Mouse (Mus musculus): ENCODE measurements around the gene Atf4.

The Atf4 gene

DNA sequence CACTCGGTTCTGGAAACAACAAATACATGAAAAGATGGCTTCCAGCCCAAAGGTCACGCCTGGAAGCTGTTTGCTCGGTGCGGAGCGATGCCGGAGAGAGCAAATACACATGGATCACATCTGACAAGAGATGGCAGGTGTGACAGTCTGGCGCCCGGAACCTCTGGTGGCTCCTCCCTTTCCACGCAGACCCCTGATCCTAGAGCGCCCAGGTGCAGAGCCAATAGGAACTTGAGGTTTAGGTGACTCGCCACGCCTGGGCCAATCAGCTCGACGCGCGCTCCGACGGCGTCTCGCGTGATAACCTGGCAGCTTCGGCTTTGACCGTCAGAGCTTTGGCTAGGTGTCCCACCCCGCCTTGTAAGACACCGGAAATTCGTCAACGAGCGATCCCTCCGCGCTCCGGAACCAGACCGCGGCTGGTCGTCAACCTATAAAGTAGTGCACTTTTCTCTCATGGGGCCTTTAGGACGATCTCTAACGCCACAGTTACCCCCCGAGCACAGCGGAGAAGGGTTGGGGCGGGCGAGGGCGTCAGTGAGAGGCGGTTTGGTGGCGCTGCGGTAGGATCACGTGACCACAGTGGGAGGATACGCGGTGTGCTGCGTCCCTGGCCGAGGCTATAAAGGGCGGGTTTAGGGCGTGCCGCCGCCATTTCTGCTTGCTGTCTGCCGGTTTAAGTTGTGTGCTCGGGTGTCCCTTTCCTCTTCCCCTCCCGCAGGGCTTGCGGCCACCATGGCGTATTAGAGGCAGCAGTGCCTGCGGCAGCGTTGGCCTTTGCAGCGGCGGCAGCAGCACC is at the start of gene Atf4:
Atf4 (plus strand) TSS at position 338 of the 799 bp plus-strand sequence.
- ATAC-seq (ENCODE audit: insufficient number of reproducible peaks, low FRiP score, low TSS enrichment), result peak; percentile 92

DNA sequence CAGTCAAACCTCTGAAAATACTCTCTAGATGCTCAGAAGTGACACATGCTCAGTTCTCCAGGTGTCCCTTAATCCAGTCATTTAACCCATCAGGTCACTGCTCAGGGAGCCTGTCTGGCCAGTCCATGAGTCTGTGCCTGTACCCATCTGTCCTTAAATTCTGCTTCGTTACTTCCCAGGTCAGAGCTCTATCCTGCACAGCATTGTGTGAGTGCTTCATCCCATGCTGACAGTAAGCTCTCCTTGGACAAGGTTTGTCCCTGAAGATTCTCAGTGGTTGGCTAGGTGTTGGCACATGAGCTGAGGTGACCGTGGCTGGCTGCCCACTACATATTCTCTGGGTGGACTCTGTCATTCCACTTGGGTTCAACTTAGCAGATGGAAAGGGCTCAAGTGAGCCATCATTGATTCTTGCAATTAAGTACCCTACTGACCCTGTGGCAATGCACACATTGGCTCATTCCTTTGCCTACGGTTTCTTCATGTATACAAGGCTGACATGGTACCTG is 48.9 kb upstream of the Atf4 start:
- ATAC-seq (ENCODE audit: insufficient number of reproducible peaks, low FRiP score, low TSS enrichment), result peak; percentile 31; the same call in 1 of the 2 replicates

DNA sequence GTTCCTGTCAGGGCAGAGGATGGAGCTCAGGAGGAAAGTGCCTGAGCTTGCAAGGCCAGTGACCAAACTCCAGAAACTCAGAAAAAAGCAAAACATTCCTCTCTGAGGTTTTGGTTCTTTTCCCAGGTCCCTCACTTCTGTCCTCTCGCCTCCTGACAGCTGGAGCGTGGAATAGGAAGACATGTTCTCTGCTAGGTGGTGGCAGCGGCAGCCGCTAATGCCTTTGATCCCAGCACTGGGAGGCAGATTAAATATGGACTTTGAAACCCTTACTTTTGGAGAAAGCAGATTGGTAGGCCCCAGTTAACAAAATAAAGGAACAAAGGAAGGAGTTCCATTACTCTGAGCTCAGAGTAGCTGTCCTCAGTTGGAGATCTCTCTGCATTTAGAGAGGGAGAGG is 46.5 kb upstream of the Atf4 start:
- no peak for ATAC-seq (ENCODE audit: insufficient number of reproducible peaks, low FRiP score, low TSS enrichment)

DNA sequence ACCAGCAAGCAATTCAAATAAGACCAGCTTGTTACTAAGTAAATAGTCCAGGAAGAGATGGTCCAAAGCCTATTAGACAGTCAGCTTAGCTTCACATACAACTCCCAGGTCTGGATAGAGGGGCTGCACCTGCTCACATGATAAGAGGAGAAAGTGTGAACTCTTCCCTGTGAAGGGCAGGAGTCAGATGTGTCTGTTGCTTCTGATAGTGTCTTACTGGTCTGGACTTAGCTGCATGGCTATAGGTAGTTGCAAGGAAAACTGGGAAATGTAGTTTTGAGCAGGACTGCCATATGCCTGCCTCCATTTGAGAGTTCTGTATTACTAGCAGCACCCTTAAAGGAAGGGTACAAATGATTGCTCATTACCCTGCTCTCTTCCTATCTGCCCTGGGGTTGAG is 41.3 kb upstream of the Atf4 start:
- ATAC-seq (ENCODE audit: insufficient number of reproducible peaks, low FRiP score, low TSS enrichment), result no peak

DNA sequence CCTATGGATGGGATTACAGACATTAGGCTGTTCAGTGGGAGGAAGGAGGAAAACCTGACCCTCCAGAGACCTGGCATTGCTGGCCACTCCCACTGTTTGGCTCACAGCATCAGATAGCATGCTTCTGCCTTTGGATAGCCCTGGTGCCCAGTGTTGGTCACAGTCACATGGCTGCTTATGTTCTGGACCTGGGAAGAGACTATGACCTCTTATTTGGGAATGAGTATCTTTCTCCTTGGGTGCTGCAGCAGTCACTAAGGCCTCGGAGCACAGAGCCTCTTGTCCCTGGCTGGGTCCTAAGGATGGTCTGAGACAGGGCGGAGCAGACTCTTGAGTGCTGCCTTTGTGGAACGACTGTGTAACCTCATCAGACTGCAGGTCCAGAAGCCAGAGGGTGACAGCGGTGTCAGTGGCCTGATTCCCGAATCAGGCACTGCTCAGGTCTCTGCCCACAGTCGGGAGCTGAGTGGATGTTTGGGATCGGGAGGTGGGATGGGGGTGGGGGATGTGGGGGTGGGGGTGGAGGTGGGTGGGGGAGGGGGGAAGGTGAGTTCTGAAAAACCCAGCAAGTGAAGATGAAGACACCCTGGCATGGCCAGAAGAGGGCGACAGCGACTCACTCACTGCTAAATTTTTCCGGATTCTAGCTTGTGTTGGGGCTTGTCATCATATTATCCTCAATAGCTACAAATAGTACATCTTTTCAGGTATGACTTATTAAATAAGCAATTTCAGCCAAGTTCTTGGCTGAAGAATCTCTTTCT is 39.1 kb upstream of the Atf4 start:
- no peak for ATAC-seq (ENCODE audit: insufficient number of reproducible peaks, low FRiP score, low TSS enrichment)

DNA sequence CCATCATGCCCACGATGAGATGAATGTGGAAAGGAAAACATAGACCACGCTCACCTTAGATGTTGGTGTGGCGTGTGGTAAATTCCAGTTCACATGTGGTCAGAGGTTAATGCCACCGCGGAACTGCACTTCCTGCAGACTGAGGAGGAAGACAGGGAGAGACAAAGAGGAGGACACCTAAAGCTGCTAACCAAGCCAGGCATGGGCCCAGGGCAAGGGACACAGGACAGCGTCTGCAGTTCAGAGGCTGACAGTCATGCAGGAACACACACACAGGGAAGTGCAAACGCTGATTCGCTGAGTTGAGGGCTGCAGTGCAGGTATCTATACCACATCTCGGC is 38.5 kb upstream of the Atf4 start:
- no peak for ATAC-seq (ENCODE audit: insufficient number of reproducible peaks, low FRiP score, low TSS enrichment)

DNA sequence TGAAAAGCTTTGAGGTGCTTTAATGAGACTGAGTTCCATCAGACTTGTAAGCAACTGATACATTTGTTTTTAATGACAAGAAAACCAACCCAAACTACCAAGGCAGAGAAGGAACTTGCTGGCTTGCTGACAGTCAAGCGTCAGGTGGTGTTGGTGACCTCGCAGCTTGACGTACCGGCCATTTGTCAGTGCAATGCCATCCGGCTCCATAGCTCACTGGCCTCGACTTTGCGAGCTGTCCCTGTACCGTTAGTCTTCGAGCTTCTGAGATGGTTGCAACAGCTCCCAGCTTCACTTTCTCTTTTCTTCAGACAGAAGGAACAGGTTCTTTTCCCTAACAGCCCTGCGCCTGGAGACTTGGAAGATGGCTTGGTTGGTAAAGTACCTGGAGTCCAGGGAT is 37.5 kb upstream of the Atf4 start:
- no peak for ATAC-seq (ENCODE audit: insufficient number of reproducible peaks, low FRiP score, low TSS enrichment)

DNA sequence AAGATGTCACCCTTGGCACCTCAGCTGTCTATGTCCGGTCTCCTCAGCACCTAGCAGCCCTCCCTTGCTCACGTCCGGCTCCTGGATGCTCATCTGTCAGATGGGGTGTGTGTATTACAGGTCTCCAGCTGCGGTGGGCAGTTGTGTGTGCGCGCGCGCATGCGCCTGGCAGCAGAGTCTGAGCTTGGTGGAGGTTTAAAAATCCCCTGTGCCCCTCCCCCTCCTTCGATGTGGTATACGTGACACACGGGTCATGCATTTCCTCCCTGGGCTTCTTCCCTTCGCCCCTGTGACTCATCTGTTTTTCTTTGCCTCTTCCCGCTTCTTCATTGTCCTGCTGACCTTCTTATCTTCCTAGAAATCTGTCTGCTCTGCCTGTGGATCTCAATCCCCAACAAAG is 35.8 kb upstream of the Atf4 start:
- no peak for ATAC-seq (ENCODE audit: insufficient number of reproducible peaks, low FRiP score, low TSS enrichment)

DNA sequence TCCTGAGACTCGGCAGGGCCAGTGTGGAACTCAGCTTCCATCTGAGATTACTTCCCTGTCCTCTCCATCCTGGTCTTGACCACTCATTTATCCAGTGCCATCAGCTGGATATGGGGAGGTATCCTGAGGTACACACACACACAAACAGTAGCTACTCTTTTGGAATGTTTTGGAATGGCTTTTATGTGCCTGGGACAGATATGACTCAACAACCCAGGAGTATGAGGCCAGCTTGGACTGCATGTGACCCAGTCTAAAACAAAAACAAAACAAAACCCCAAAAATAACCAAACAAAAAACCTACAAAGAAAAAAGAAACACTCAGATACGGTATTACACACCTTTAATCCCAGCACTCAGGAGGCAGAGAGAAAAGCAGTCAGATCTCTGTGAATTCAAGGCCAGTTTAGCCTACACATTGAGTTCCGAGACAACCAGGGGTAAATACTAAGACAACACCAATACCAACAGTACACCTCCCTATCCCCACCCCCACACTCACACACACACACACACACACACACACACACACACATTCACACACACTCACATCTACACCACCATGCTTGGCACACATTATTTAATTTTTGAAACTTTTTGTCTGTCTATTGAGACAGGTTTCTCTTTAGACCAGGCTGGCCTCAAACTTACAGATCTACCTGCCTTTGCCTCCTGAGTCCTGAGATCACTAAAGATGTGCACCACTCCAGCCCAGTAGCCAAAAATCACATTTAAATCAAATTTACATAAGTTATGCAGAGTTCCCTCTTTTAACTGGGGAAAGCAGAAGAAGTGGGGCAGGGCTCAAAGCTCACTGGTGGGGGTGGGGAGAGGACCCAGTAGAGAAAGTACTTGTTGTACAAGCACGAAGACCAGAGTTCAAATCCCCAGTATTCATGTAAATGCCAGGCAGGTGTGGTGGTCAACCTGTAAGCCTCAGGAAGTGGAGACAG is 35.0 kb upstream of the Atf4 start:
- ATAC-seq (ENCODE audit: insufficient number of reproducible peaks, low FRiP score, low TSS enrichment), result no peak

DNA sequence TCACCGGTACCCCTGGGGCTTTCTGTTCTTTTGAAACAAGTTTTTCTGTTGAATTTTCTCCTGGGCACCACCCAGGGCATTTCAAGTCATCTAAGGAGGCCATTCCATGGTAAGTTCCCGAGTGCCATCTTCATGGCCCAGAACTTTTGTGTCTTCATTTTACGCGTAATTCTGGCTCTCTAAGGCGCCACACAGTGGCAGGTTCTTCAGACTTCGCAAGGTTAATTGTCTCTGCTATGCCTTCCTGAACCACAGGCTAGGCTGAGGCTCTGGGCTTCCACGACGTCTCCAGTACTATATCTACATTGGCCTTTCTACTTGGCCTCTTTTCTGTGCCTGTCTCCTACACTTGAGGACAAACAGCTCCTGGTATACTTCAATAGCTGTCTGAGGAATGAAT is 34.0 kb upstream of the Atf4 start:
- no peak for ATAC-seq (ENCODE audit: insufficient number of reproducible peaks, low FRiP score, low TSS enrichment)

DNA sequence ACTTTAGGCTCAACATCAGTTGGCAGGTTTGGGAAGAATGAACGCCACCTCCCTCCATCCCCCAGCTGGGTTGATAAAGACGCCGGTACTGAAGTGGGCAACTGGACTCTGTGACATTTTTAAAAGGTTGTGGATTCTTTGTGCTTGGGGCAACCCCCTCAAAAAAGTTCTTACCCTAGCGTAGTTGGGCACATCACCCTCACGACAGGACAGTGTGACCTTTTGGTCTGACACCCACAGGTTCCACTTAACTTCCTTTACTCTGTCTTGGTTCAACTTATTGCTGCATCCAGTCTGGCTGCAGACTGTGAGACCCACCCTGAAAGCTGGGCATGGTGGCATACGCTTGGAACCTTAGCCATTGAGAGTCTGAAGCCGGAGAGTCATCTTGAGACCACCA is 31.2 kb upstream of the Atf4 start:
- ATAC-seq (ENCODE audit: insufficient number of reproducible peaks, low FRiP score, low TSS enrichment), result no peak

DNA sequence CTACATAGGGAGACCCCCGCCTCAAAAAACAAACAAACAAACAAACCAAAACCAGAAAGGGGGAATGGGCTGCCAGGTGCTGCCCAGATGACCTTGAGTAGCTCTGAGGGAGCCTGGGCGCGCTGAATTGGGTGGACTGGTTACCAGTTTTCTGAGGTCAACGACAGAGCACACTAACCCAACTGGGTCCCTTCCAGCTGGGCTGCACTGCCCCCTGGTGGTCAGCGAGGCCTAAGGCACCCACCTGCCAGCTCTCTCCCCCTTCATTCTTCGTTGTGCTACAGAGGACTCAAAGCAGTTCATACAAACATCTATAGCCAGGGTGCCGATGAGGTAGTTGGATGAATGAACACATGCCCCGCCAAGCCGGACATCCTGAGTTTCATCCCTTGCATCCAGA is 29.8 kb upstream of the Atf4 start:
- no peak; the same call in 1 of the 2 replicates for ATAC-seq (ENCODE audit: insufficient number of reproducible peaks, low FRiP score, low TSS enrichment)

DNA sequence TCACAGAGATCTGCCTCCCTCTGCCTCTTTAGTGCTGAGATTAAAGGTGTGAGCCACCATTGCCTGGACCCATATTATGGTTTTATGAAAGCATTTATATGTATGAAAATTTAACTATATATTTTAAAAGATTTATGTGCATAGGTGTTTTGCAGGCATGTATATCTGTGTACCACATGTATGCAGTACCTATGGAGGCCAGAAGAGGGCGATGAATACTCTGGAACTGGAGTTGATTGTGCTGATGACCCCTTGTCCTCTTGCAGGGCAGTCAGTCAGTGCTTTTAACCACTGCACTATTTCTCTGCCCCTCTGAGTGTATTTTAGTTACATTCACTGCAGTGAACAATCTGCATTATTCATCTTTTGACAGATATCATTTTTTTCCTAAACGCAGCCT is 29.2 kb upstream of the Atf4 start:
- no peak for ATAC-seq (ENCODE audit: insufficient number of reproducible peaks, low FRiP score, low TSS enrichment)

DNA sequence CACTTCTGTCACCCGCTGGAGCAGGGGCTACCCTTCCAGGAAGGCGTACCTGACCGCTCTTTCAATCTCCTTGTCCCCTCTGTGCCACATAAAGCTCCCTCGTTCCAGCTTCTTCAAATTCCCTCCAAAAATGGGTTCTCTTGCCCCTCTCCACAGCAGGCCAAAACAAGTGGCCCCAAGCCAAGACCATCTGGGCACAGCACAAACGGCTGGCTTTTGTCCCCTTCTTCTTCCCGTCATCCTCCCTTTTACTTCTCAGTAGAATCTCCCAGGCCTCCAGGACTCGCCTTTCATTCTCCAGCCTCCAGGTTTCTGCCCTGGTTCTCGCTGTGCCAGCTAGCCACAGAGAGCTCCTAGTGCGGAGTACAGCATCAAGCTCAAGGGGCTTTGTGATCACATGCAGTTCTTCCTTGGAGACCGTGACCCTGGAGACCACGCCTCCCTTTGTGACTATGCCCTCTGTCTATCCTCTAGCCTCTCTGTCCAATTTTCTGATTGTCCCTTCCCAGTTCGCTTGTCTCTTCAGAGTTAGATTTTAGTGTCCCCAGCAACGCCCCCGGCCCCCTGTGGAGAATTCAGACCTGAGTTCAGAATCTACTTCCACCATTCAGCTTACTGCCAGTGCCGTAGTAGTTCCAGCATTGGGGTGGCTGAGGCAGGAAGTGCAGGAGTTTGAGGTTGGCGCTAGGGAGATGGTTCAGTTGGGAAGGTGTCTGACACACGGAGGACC is 26.7 kb upstream of the Atf4 start:
- ATAC-seq (ENCODE audit: insufficient number of reproducible peaks, low FRiP score, low TSS enrichment), result no peak

DNA sequence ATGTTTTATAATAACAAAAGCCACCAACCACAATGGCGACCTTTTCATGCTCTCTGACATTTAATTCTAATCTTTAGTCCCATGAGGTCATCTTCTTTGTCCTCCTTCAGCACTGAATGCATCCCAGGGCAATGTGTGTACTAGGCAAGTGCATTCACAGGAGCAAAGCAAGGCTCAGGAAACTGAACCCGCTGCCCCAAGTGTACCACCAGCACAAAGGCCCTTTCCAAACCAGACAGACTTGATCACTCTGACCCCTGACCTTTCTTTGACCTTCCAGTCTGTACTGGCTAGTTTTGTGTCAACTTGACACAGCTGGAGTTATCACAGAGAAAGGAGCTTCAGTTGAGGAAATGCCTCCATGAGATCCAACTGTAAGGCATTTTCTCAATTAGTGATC is 22.7 kb upstream of the Atf4 start:
- no peak for ATAC-seq (ENCODE audit: insufficient number of reproducible peaks, low FRiP score, low TSS enrichment)

DNA sequence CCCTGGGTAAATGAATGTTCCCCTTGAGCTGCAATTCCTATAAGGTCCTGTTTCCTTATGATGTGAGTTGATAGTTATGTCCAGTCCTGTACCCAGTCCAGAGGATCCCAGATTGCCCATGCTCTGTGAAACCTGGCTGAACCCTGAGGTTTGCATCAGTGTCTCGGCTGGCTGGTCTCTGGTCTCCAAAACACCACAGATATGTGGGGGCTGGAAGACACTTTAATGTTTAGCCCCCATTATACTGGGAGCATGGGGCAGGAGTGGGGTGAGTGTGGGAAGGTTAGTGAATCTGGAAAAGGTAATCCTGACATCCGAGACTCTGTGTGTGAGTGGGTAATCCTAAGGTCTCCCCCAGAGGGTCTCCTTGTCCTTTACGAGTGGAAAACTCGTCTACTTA is 21.9 kb upstream of the Atf4 start:
- ATAC-seq (ENCODE audit: insufficient number of reproducible peaks, low FRiP score, low TSS enrichment), result no peak

DNA sequence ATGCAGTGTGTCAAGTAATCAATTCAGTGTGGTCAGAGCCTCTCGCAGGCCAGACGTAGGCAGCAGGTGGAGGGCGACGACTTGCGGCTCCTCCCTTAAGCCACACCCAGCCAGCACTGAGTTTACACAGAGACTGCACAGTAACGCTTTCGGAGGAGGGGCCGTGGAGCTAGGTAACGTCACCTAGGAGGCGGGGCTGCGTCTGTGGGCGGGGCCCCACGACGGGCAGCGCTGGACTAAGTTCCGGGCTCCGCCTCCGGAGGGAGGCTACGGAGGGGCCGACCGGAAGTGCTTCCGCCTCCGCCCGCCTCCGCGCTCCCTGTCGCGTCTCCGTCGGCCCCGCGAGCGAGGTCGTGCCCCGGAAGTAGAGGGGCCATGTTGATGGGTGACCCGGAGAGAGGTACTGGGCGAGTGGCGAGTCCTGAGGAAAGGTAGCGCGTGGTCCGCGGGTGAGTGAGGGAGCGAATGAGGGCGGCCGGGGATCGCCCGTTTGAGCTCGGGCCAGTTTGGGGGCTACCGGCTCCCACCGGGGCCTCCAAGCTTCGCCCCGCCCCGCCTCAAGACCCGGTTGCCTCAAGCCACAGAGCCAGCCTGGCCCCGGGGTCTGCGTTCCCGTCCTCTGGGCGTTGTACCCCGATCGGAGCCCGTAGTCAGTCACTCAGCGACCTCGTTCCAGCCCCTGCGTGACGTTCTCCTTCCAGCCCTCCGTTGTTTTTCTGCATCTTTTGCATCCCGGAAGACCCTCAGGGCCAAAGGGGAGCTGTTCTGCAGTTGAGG is 21.1 kb upstream of the Atf4 start, which contains the start of gene Mief1:
Mief1 (plus strand) TSS at position 286 of the 777 bp plus-strand sequence.
- peak; percentile 95 for ATAC-seq (ENCODE audit: insufficient number of reproducible peaks, low FRiP score, low TSS enrichment)

DNA sequence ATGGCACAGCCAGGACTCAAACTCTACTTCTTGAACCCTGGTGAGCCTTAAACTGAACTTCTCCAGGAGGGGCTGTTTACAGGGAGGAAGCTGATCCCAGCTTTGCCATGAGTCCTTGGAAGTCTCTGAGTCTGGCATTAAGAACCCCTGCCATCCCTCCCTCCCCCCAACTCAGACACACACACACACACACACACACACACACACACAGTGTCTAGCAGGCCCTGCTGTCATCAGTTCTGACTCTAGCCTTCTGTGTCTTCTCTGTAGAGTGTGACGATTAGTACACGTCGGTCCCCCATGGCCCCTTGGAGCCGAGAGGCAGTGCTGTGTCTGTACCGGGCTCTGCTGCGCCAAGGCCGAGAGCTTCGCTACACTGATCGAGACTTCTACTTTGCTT is 19.4 kb upstream of the Atf4 start, which contains the start of gene AC140267.1:
AC140267.1 (plus strand) TSS at position 301 of the 400 bp plus-strand sequence.
- no peak for ATAC-seq (ENCODE audit: insufficient number of reproducible peaks, low FRiP score, low TSS enrichment)

DNA sequence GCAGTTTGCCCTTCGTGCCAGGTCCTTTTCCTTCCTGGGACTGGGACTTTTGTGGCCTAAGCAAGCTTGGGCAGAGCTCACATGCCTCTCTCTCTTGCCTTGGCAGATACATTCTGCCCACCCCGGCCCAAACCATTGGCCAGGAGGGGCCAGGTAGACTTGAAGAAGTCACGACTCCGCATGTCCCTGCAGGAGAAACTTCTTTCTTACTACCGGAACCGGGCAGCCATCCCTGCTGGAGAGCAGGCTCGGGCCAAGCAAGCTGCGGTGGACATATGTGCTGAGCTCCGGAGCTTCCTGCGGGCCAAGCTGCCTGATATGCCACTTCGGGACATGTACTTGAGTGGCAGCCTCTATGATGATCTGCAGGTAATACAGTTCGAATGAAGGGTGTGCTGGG is 6.8 kb upstream of the Atf4 start:
- peak; percentile 31; the same call in 1 of the 2 replicates for ATAC-seq (ENCODE audit: insufficient number of reproducible peaks, low FRiP score, low TSS enrichment)
